Mouse (Mus musculus): ENCODE data around the gene Angel1. TPM values are rescaled to one million over a fixed set of nuclear protein-coding genes. Genes with fewer than 3 reads are reported as not detected.

Gene Angel1
- polyA plus RNA-seq, 1 experiment from 2014 or later = 14.9 TPM

GRCm38 (mm10) chr12:86719961-86720639 lies 6.2 kb downstream of the Angel1 start:
- WGBS = 88% methylated on average over 18 of the region's 18 CpGs
- Histone ChIP-seq H3K36me3 (ENCODE audit: control insufficient read depth, insufficient read depth, low read length) (no peaks in the 10 kb centered on the region), H3K4me2 (ENCODE audit: low read depth, low read length, severe bottlenecking) (no peak overlapping the region), H3K9me3 (ENCODE audit: control insufficient read depth, low read length) (no peaks in the 10 kb centered on the region), H3K4me1 (replicated peaks; ENCODE audit: control insufficient read depth, insufficient read depth, low read length) (0 out of 2 replicates have a peak, but pooled peaks cover under 1% of the 10 kb centered on the region), H3K27ac (ENCODE audit: low read depth, low read length) (no peak overlapping the region), H3K27me3 (ENCODE audit: control insufficient read depth, insufficient read depth, low read length) (no peaks in the 10 kb centered on the region), H3K9ac (ENCODE audit: low read length) (no peak overlapping the region), H3K4me3 (ENCODE audit: low read depth, low read length) (no peak overlapping the region)
- DNase-seq (ENCODE audit: low spot score) (no peak), ATAC-seq (replicated peaks; ENCODE audit: low FRiP score) (no peak)

DNA sequence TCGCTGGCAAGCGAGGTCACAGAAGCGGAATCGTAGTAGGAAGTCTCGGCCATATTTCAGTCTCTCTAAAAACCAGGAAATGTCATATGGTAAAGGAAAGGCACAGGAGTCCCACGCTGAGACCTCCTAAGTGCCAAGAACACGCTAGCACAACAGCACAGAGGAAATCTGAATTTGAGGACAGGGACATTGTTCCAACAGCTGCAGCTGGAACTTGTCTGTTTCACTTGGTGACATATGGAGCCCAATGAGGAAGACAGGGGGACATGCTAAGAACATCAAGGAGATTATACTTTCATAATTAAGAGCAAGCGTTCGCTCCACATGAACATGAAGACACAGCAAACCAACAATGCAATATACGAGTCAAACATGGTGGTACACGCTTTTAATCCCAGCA lies 9.3 kb downstream of the Angel1 start:
- WGBS = 91% methylated on average over 11 of the region's 11 CpGs
- Histone ChIP-seq H3K4me3 (ENCODE audit: low read depth, low read length) (no peak overlapping the region), H3K9ac (ENCODE audit: low read length) (no peak overlapping the region), H3K9me3 (ENCODE audit: control insufficient read depth, low read length) (no peaks in the 10 kb centered on the region), H3K36me3 (ENCODE audit: control insufficient read depth, insufficient read depth, low read length) (no peaks in the 10 kb centered on the region), H3K27ac (ENCODE audit: low read depth, low read length) (no peak overlapping the region), H3K4me1 (replicated peaks; ENCODE audit: control insufficient read depth, insufficient read depth, low read length) (no peaks in the 10 kb centered on the region), H3K27me3 (ENCODE audit: control insufficient read depth, insufficient read depth, low read length) (no peaks in the 10 kb centered on the region), H3K4me2 (ENCODE audit: low read depth, low read length, severe bottlenecking) (no peak overlapping the region)
- ATAC-seq (replicated peaks; ENCODE audit: low FRiP score) (no peak), DNase-seq (ENCODE audit: low spot score) (no peak)

DNA sequence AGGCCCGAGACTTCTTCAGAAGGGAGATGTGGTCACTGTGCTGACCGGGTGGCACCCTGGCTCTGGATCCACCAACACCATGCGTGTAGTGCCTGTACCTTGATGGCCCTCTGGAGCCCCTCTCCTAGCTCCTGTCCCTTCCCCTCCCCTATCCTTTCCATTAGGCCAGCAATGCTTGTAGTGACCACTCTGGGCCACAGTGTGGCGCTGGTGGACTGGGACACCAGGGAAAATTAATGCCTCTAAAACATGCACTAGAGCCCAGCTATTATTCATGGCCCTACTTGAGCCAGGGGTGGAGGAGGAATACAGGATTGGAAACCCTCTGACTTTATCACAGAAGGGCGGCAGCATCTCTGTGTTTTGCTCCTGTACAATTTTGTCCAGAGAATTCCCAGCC lies 10.9 kb downstream of the Angel1 start:
- WGBS = 40% methylated on average over 5 of the region's 5 CpGs
- Histone ChIP-seq H3K27me3 (ENCODE audit: control insufficient read depth, insufficient read depth, low read length) (no peaks in the 10 kb centered on the region), H3K27ac (ENCODE audit: low read depth, low read length) (no peak overlapping the region), H3K4me1 (replicated peaks; ENCODE audit: control insufficient read depth, insufficient read depth, low read length) (no peaks in the 10 kb centered on the region), H3K4me2 (ENCODE audit: low read depth, low read length, severe bottlenecking) (no peak overlapping the region), H3K9ac (ENCODE audit: low read length) (no peak overlapping the region), H3K36me3 (ENCODE audit: control insufficient read depth, insufficient read depth, low read length) (no peaks in the 10 kb centered on the region), H3K9me3 (ENCODE audit: control insufficient read depth, low read length) (no peaks in the 10 kb centered on the region), H3K4me3 (ENCODE audit: low read depth, low read length) (no peak overlapping the region)
- DNase-seq (ENCODE audit: low spot score) (peak; percentile 86), ATAC-seq (replicated peaks; ENCODE audit: low FRiP score) (no peak)

DNA sequence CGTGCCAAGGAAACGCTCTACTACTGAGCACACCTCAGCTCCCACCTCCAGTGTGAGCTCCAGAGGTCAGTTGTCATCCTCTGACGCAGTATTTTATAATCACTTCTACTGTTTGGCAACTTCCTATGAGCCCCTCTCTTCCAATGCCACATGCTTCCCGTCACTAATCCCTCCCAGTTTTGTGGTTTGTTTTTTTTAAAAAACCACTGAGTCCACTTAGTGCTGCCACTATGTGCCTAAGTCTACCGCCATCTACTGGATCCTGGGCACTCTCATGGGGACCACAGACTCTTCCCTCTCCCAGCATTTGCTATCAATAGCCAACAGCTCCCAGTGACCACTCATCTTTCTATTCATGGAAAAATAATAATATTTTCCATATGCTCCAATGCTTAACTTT lies 12.2 kb downstream of the Angel1 start:
- no peak for DNase-seq (ENCODE audit: low spot score)
- Histone ChIP-seq H3K4me1 (replicated peaks; ENCODE audit: control insufficient read depth, insufficient read depth, low read length) (no peaks in the 10 kb centered on the region), H3K9ac (ENCODE audit: low read length) (no peak overlapping the region), H3K27me3 (ENCODE audit: control insufficient read depth, insufficient read depth, low read length) (no peaks in the 10 kb centered on the region), H3K9me3 (ENCODE audit: control insufficient read depth, low read length) (no peaks in the 10 kb centered on the region), H3K36me3 (ENCODE audit: control insufficient read depth, insufficient read depth, low read length) (no peaks in the 10 kb centered on the region), H3K4me2 (ENCODE audit: low read depth, low read length, severe bottlenecking) (no peak overlapping the region), H3K27ac (ENCODE audit: low read depth, low read length) (no peak overlapping the region), H3K4me3 (ENCODE audit: low read depth, low read length) (no peak overlapping the region)
- ATAC-seq (replicated peaks; ENCODE audit: low FRiP score) = no peak
- WGBS = 80% methylated on average over 5 of the region's 5 CpGs

GRCm38 (mm10) chr12:86705843-86706242 lies 20.4 kb downstream of the Angel1 start:
- no peaks in the 10 kb centered on the region for H3K9me3 ChIP-seq (ENCODE audit: control insufficient read depth, low read length)
- H3K27ac ChIP-seq (ENCODE audit: low read depth, low read length) = no peak overlapping the region
- no peak overlapping the region for H3K9ac ChIP-seq (ENCODE audit: low read length)
- ATAC-seq (replicated peaks; ENCODE audit: low FRiP score) = no peak
- DNase-seq (ENCODE audit: low spot score) = peak; percentile 33
- H3K36me3 ChIP-seq (ENCODE audit: control insufficient read depth, insufficient read depth, low read length) = no peaks in the 10 kb centered on the region
- no peaks in the 10 kb centered on the region for H3K27me3 ChIP-seq (ENCODE audit: control insufficient read depth, insufficient read depth, low read length)
- 84% methylated on average over 5 of the region's 5 CpGs for WGBS
- H3K4me3 ChIP-seq (ENCODE audit: low read depth, low read length) = no peak overlapping the region
- no peak overlapping the region for H3K4me2 ChIP-seq (ENCODE audit: low read depth, low read length, severe bottlenecking)
- H3K4me1 ChIP-seq (replicated peaks; ENCODE audit: control insufficient read depth, insufficient read depth, low read length) = 0 out of 2 replicates have a peak, but pooled peaks cover 2% of the 10 kb centered on the region

DNA sequence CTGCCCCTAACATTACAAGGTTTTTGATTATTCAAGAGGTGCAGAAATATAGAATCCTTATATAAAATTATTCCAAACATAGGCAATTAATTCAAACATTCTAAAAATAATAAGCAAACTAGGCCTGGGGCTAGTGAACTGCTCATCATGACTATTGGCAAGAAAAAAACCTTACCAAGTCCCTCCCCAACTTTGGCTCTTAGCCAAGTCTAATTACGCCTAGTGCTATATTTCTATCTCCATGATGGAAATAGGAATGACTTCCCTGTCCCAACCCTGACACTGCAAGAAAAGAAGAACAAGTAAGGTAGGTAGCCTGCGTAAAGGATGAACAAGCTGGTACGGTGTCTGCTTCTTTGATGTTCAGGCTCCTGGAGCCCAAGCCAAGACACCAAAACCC lies 23.6 kb downstream of the Angel1 start:
- Histone ChIP-seq H3K27me3 (ENCODE audit: control insufficient read depth, insufficient read depth, low read length) (no peaks in the 10 kb centered on the region), H3K4me1 (replicated peaks; ENCODE audit: control insufficient read depth, insufficient read depth, low read length) (peaks cover 6% of the 10 kb centered on the region; the same call in 1 of the 2 replicates), H3K4me3 (ENCODE audit: low read depth, low read length) (no peak overlapping the region), H3K9me3 (ENCODE audit: control insufficient read depth, low read length) (no peaks in the 10 kb centered on the region), H3K9ac (ENCODE audit: low read length) (no peak overlapping the region), H3K27ac (ENCODE audit: low read depth, low read length) (no peak overlapping the region), H3K4me2 (ENCODE audit: low read depth, low read length, severe bottlenecking) (no peak overlapping the region), H3K36me3 (ENCODE audit: control insufficient read depth, insufficient read depth, low read length) (no peaks in the 10 kb centered on the region)
- ATAC-seq (replicated peaks; ENCODE audit: low FRiP score) (no peak), DNase-seq (ENCODE audit: low spot score) (no peak)
- WGBS = 96% methylated on average over 3 of the region's 3 CpGs

- 89% methylated on average over 4 of the region's 4 CpGs for WGBS
- H3K9me3 ChIP-seq (ENCODE audit: control insufficient read depth, low read length) = no peaks in the 10 kb centered on the region
- DNase-seq (ENCODE audit: low spot score) = no peak
- no peak overlapping the region for H3K4me2 ChIP-seq (ENCODE audit: low read depth, low read length, severe bottlenecking)
- H3K27me3 ChIP-seq (ENCODE audit: control insufficient read depth, insufficient read depth, low read length) = no peaks in the 10 kb centered on the region
- H3K27ac ChIP-seq (ENCODE audit: low read depth, low read length) = no peak overlapping the region
- H3K4me3 ChIP-seq (ENCODE audit: low read depth, low read length) = no peak overlapping the region
- H3K4me1 ChIP-seq (replicated peaks; ENCODE audit: control insufficient read depth, insufficient read depth, low read length) = peaks cover 6% of the 10 kb centered on the region; the same call in 1 of the 2 replicates
- H3K9ac ChIP-seq (ENCODE audit: low read length) = no peak overlapping the region
- no peak for ATAC-seq (replicated peaks; ENCODE audit: low FRiP score)
- H3K36me3 ChIP-seq (ENCODE audit: control insufficient read depth, insufficient read depth, low read length) = no peaks in the 10 kb centered on the region
Observed at GRCm38 (mm10) chr12:86701491-86701890, 24.8 kb downstream of the Angel1 start.

DNA sequence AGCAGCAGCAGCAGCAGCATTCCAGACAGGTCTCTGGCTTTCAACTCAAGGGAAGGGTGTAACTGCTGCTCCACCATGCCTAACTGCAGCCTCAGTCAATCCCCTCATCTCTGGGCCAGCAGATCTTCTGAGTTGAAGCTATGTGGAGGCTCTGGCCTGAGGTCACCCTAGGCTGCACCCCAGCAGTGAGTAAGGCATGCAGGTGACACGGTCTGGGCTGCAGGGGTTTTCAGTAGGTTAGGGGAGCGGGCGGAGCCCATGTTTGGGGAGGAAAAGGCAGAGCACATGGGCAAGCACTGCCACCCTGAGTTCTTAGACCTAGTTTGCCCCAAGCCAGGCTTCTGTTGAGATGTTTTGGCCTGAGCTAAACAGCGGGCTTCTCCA lies 25.3 kb downstream of the Angel1 start:
- Histone ChIP-seq H3K36me3 (ENCODE audit: control insufficient read depth, insufficient read depth, low read length) (no peaks in the 10 kb centered on the region; the same call in 1 of the 2 replicates), H3K4me1 (replicated peaks; ENCODE audit: control insufficient read depth, insufficient read depth, low read length) (peaks cover 6% of the 10 kb centered on the region; the same call in 1 of the 2 replicates), H3K27ac (ENCODE audit: low read depth, low read length) (peak overlapping the region; percentile 55), H3K4me2 (ENCODE audit: low read depth, low read length, severe bottlenecking) (no peak overlapping the region), H3K9me3 (ENCODE audit: control insufficient read depth, low read length) (no peaks in the 10 kb centered on the region), H3K4me3 (ENCODE audit: low read depth, low read length) (no peak overlapping the region), H3K9ac (ENCODE audit: low read length) (no peak overlapping the region), H3K27me3 (ENCODE audit: control insufficient read depth, insufficient read depth, low read length) (no peaks in the 10 kb centered on the region)
- ATAC-seq (replicated peaks; ENCODE audit: low FRiP score) (no peak), DNase-seq (ENCODE audit: low spot score) (no peak)
- WGBS = 57% methylated on average over 4 of the region's 4 CpGs
